ENCODE assay signal across 18 mouse cellular contexts in genomic region chr13:48276981-48277380, GRCm38 (mm10). TPM values are rescaled to one million over a fixed set of nuclear protein-coding genes. Genes with fewer than 3 reads are reported as not detected.
DNase-seq lines count a peak whose midpoint lies in the region; ATAC-seq and TF ChIP-seq lines count a peak whose summit lies in the region.
"Had no signal": no experiment of that assay in that cellular context is flagged by ENCODE, and none has a peak within 500 bp of the region (broad histone marks: within the 10 kb centered on the region; RNA-seq: fewer than 3 reads in every experiment).

No protein-coding gene starts in this region.

- no peak overlapping the region for H3K4me3 ChIP-seq in ES-E14 (ENCODE audit: insufficient read depth in 1 of 2, low read depth in 1 of 2, low read length in 2 of 2, poor library complexity in 1 of 2, severe bottlenecking in 1 of 2)
- H3K4me3 ChIP-seq in forebrain, postnatal 0 days (ENCODE audit: low read depth, low read length): no peak overlapping the region
- no peak overlapping the region for H3K4me3 ChIP-seq in midbrain, embryonic 14.5 days (replicated peaks; ENCODE audit: low read depth, low read length)
- H3K4me3 ChIP-seq in heart, adult 2 months: no peak overlapping the region
- H3K4me3 ChIP-seq: embryonic facial prominence, embryonic 12.5 days; heart, embryonic 12.5 days; liver, embryonic 13.5 days; megakaryocyte, embryonic 14.5 days had no signal

- no peaks in the 10 kb centered on the region for H3K27me3 ChIP-seq in forebrain, postnatal 0 days (ENCODE audit: insufficient read depth, low read length)
- H3K27me3 ChIP-seq in midbrain, embryonic 14.5 days (ENCODE audit: control insufficient read depth, insufficient read depth, low read length): no peaks in the 10 kb centered on the region
- H3K27me3 ChIP-seq in heart, adult 2 months (ENCODE audit: control insufficient read depth, insufficient read depth, low read length): no peaks in the 10 kb centered on the region
- H3K27me3 ChIP-seq: embryonic facial prominence, embryonic 12.5 days; heart, embryonic 12.5 days; liver, embryonic 13.5 days; megakaryocyte, embryonic 14.5 days had no signal

- in situ Hi-C loops in ES-E14 (cut with MboI; ENCODE audit: low sequenced_read_pairs in 2 of 2, unreplicated experiment in 2 of 2): loop anchor here in 1 of 2 experiments (10.0 kb wide), 1 partner anchor 262 kb away; no protein-coding TSS in a partner anchor

- peak; percentile 51 to 55 for DNase-seq in cerebellum, postnatal 10 days
- DNase-seq in ES-E14 (ENCODE audit: low read depth, low spot score): no peak
- DNase-seq in forebrain, postnatal 0 days: peak; percentile 42
- DNase-seq in midbrain, embryonic 14.5 days: peak; percentile 78
- DNase-seq in kidney, adult 9 months: no peak
- no peak for DNase-seq in spleen, adult 12 weeks (ENCODE audit: low spot score)
- DNase-seq in heart, adult 2 months: no peak
- DNase-seq: adrenal gland, postnatal 25 days; heart, postnatal 4 days; kidney, adult 18-20 months; layer of hippocampus, postnatal 36 days; liver, embryonic 13.5 days; lung, postnatal 10 days; thymus, postnatal 36 days had no signal

- H3K79me2 ChIP-seq in heart, adult 2 months (replicated peaks; ENCODE audit: control insufficient read depth, insufficient read depth, low read length): no peaks in the 10 kb centered on the region

- H3K4me1 ChIP-seq in ES-E14 (ENCODE audit: control insufficient read depth in 2 of 2, insufficient read depth in 2 of 2, low read length in 2 of 2, poor library complexity in 1 of 2): no peaks in the 10 kb centered on the region
- no peaks in the 10 kb centered on the region for H3K4me1 ChIP-seq in forebrain, postnatal 0 days (ENCODE audit: insufficient read depth)
- peaks cover 21% of the 10 kb centered on the region for H3K4me1 ChIP-seq in midbrain, embryonic 14.5 days (ENCODE audit: control insufficient read depth, insufficient read depth, low read length)
- H3K4me1 ChIP-seq in heart, adult 2 months (ENCODE audit: control insufficient read depth, insufficient read depth, low read length): no peaks in the 10 kb centered on the region; the same call in 1 of the 2 replicates
- H3K4me1 ChIP-seq: liver, embryonic 13.5 days; megakaryocyte, embryonic 14.5 days had no signal

- no peak for TF ChIP-seq CTCF in forebrain, postnatal 0 days (IDR thresholded peaks at IDR 0.05; ENCODE audit: low read depth)
- no peak for TF ChIP-seq CTCF in heart, adult 2 months (IDR thresholded peaks at IDR 0.05)

- TF ChIP-seq EP300 in heart, adult 2 months (IDR thresholded peaks at IDR 0.05; ENCODE audit: insufficient read depth, low read depth, low read length): no peak

- ATAC-seq in cerebellum, adult (ENCODE audit: insufficient number of reproducible peaks, low FRiP score, low TSS enrichment): no peak
- peak; percentile 26; the same call in 1 of the 2 replicates for ATAC-seq in forebrain, postnatal 0 days
- no peak; the same call in 1 of the 2 replicates for ATAC-seq in midbrain, embryonic 14.5 days (ENCODE audit: low FRiP score, low TSS enrichment)

- no peaks in the 10 kb centered on the region for H3K9me3 ChIP-seq in ES-E14 (ENCODE audit: control insufficient read depth, insufficient read depth, low read depth, low read length)
- H3K9me3 ChIP-seq in forebrain, postnatal 0 days (ENCODE audit: low read length): no peaks in the 10 kb centered on the region
- H3K9me3 ChIP-seq in midbrain, embryonic 14.5 days (ENCODE audit: control insufficient read depth, low read length): no peaks in the 10 kb centered on the region
- H3K9me3 ChIP-seq: embryonic facial prominence, embryonic 12.5 days; heart, embryonic 12.5 days; liver, embryonic 13.5 days had no signal

- no peak for TF ChIP-seq POLR2A in heart, adult 2 months (IDR thresholded peaks at IDR 0.05; ENCODE audit: insufficient read depth, low read depth, low read length)

- intact Hi-C loops in heart, adult 2 months (cut with DNase I): no loop called here

- no peaks in the 10 kb centered on the region for H3K36me3 ChIP-seq in ES-E14 (ENCODE audit: control insufficient read depth, insufficient read depth, low read length, poor library complexity, severe bottlenecking)
- no peaks in the 10 kb centered on the region for H3K36me3 ChIP-seq in forebrain, postnatal 0 days (ENCODE audit: insufficient read depth)
- no peaks in the 10 kb centered on the region for H3K36me3 ChIP-seq in midbrain, embryonic 14.5 days (ENCODE audit: control insufficient read depth, insufficient read depth, low read length)
- H3K36me3 ChIP-seq in heart, adult 2 months (ENCODE audit: control insufficient read depth, insufficient read depth, low read length): no peaks in the 10 kb centered on the region
- H3K36me3 ChIP-seq: embryonic facial prominence, embryonic 12.5 days; heart, embryonic 12.5 days; liver, embryonic 13.5 days had no signal

- no peak overlapping the region for H3K9ac ChIP-seq in ES-E14 (ENCODE audit: insufficient read depth, low read depth, low read length, poor library complexity, severe bottlenecking)
- H3K9ac ChIP-seq in forebrain, postnatal 0 days: no peak overlapping the region
- no peak overlapping the region for H3K9ac ChIP-seq in midbrain, embryonic 14.5 days (replicated peaks; ENCODE audit: low read length)
- no peak overlapping the region for H3K9ac ChIP-seq in heart, adult 2 months (ENCODE audit: low read depth, low read length)
- H3K9ac ChIP-seq: embryonic facial prominence, embryonic 12.5 days; heart, embryonic 12.5 days; liver, embryonic 13.5 days had no signal

- no peak overlapping the region for H3K4me2 ChIP-seq in forebrain, postnatal 0 days (ENCODE audit: low read depth)
- H3K4me2 ChIP-seq in midbrain, embryonic 14.5 days (ENCODE audit: low read length): no peak overlapping the region
- H3K4me2 ChIP-seq: embryonic facial prominence, embryonic 12.5 days; heart, embryonic 12.5 days; liver, embryonic 13.5 days had no signal

- 0 out of 2 replicates have a peak overlapping the region, but pooled peaks have one; percentile 10 for H3K27ac ChIP-seq in ES-E14 (ENCODE audit: insufficient read depth, low read depth, low read length, poor library complexity, severe bottlenecking)
- 0 out of 2 replicates have a peak overlapping the region, but pooled peaks have one; percentile 21 for H3K27ac ChIP-seq in forebrain, postnatal 0 days (ENCODE audit: low read depth, low read length)
- peak overlapping the region; percentile 81 for H3K27ac ChIP-seq in midbrain, embryonic 14.5 days (replicated peaks; ENCODE audit: low read depth, low read length)
- no peak overlapping the region for H3K27ac ChIP-seq in heart, adult 2 months
- H3K27ac ChIP-seq: embryonic facial prominence, embryonic 12.5 days; liver, embryonic 13.5 days had no signal

- 56% methylated on average over 7 of the region's 7 CpGs for WGBS in forebrain, postnatal 0 days
- WGBS in midbrain, embryonic 14.5 days: 32% methylated on average over 7 of the region's 7 CpGs
- WGBS in heart, adult 2 months: 78% methylated on average over 7 of the region's 7 CpGs

TF ChIP-seq in ES-E14, 5 proteins besides CTCF, POLR2A, EP300 and RAD21:
- TF ChIP-seq ZNF384 (IDR thresholded peaks at IDR 0.05; ENCODE audit: low read depth, low read length) (no peak), MAFK (IDR thresholded peaks at IDR 0.05; ENCODE audit: insufficient read depth, low read depth, low read length) (no peak), HCFC1 (IDR thresholded peaks at IDR 0.05; ENCODE audit: borderline replicate concordance, insufficient read depth, low read length) (no peak), ZC3H11A (IDR thresholded peaks at IDR 0.05; ENCODE audit: borderline replicate concordance, low read depth, low read length) (no peak), CHD2 (IDR thresholded peaks at IDR 0.05; ENCODE audit: low read depth, low read length) (no peak)

RNA-seq across cellular contexts. Expression of gene Id4, which starts 16.0 kb away (rescaled TPM):
- total RNA-seq in ES-E14 (2012; rRNA removed): 0.76 and 0.79 TPM in 2 replicates
- total RNA-seq in forebrain, postnatal 0 days (2014; rRNA removed): 100 and 152 TPM in 2 replicates
- polyA plus RNA-seq in forebrain, postnatal 0 days (2015; fragmentation: Nextera tagmentation; extraction: Ambion mirVana): 32.6 and 80.8 TPM in 2 replicates
- polyA plus RNA-seq in midbrain, embryonic 14.5 days (2014; fragmentation: Nextera tagmentation; extraction: Ambion mirVana): 149 and 156 TPM in 2 replicates
- under 1 TPM; 0.76 to 0.77 TPM for total RNA-seq in heart, adult 2 months (2021)
- 0.41 and 0.78 TPM in 2 replicates for polyA plus RNA-seq in heart, adult 2 months (2012; rRNA removed)

Comparison
In these comparisons a context has a peak if more than half of its experiments do, and no peak if none do; other contexts are left out.
1. DNase-seq: peak in cerebellum, postnatal 10 days (2 of 2), forebrain, postnatal 0 days (single experiment) and midbrain, embryonic 14.5 days (single experiment); none in ES-E14 (single experiment), kidney, adult 9 months (single experiment), spleen, adult 12 weeks (single experiment) and heart, adult 2 months (0 of 2).
2. RNA of gene Id4, which starts 16.0 kb away (total RNA-seq): 100 to 152 TPM in forebrain, postnatal 0 days; 0.76 to 0.77 TPM in heart, adult 2 months and 0.76 to 0.79 TPM in ES-E14; every median in the first group is over 10 times any median in the second.